Mouse (Mus musculus): Measurements from ENCODE around the gene Vmn1r197. TPM values are rescaled to one million over a fixed set of nuclear protein-coding genes. Genes with fewer than 3 reads are reported as not detected.
"Not testable (repeated sequence)": the region's sequence is repeated elsewhere in the genome, so short reads cannot be mapped to it uniquely, and the experiment has no call there.

Vmn1r197 gene
- polyA plus RNA-seq, 1 experiment from 2014 or later, result not detected

- 77% methylated on average over 3 of the region's 3 CpGs for WGBS
- H3K36me3 ChIP-seq; H3K27ac ChIP-seq; H3K9me3 ChIP-seq; H3K4me2 ChIP-seq; H3K4me1 ChIP-seq (replicated peaks); ATAC-seq (ENCODE audit: insufficient number of reproducible peaks, insufficient read depth, low FRiP score, low TSS enrichment, low read depth); H3K4me3 ChIP-seq (replicated peaks); H3K27me3 ChIP-seq; H3K9ac ChIP-seq (replicated peaks): not testable (repeated sequence)
Observed at GRCm38 (mm10) chr13:22381128-22381527, 56.7 kb downstream of the Vmn1r197 start.

Other genes starting within 250 kb of the Vmn1r197 start
- gene Vmn1r188, start 240.1 kb upstream of the Vmn1r197 start, polyA plus RNA-seq (2016; fragmentation: Nextera tagmentation; extraction: Ambion mirVana), result not detected in 2 replicates
- gene Vmn1r189, start 218.8 kb upstream of the Vmn1r197 start, polyA plus RNA-seq (2016; fragmentation: Nextera tagmentation; extraction: Ambion mirVana), result not detected in 2 replicates
- not detected in 2 replicates for gene Vmn1r191, start 140.6 kb upstream of the Vmn1r197 start, polyA plus RNA-seq (2016; fragmentation: Nextera tagmentation; extraction: Ambion mirVana)
- not detected in 2 replicates for gene Vmn1r192, start 133.4 kb upstream of the Vmn1r197 start, polyA plus RNA-seq (2016; fragmentation: Nextera tagmentation; extraction: Ambion mirVana)
- gene Vmn1r193, start 101.4 kb upstream of the Vmn1r197 start, polyA plus RNA-seq (2016; fragmentation: Nextera tagmentation; extraction: Ambion mirVana), result not detected in 2 replicates
- not detected in 2 replicates for gene Vmn1r194, start 80.4 kb upstream of the Vmn1r197 start, polyA plus RNA-seq (2016; fragmentation: Nextera tagmentation; extraction: Ambion mirVana)
- not detected in 2 replicates for gene Vmn1r195, start 54.1 kb upstream of the Vmn1r197 start, polyA plus RNA-seq (2016; fragmentation: Nextera tagmentation; extraction: Ambion mirVana)
- not detected in 2 replicates for gene Vmn1r196, start 34.7 kb upstream of the Vmn1r197 start, polyA plus RNA-seq (2016; fragmentation: Nextera tagmentation; extraction: Ambion mirVana)
- gene Vmn1r198, start 25.8 kb downstream of the Vmn1r197 start, polyA plus RNA-seq (2016; fragmentation: Nextera tagmentation; extraction: Ambion mirVana), result not detected in 2 replicates
- gene Vmn1r199, start 55.2 kb downstream of the Vmn1r197 start, polyA plus RNA-seq (2016; fragmentation: Nextera tagmentation; extraction: Ambion mirVana), result not detected in 2 replicates
- not detected in 2 replicates for gene Vmn1r200, start 65.8 kb downstream of the Vmn1r197 start, polyA plus RNA-seq (2016; fragmentation: Nextera tagmentation; extraction: Ambion mirVana)
- not detected in 2 replicates for gene Vmn1r201, start 147.3 kb downstream of the Vmn1r197 start, polyA plus RNA-seq (2016; fragmentation: Nextera tagmentation; extraction: Ambion mirVana)
- gene Vmn1r202, start 180.8 kb downstream of the Vmn1r197 start, polyA plus RNA-seq (2016; fragmentation: Nextera tagmentation; extraction: Ambion mirVana), result not detected in 2 replicates
- gene Vmn1r203, start 193.5 kb downstream of the Vmn1r197 start, polyA plus RNA-seq (2016; fragmentation: Nextera tagmentation; extraction: Ambion mirVana), result not detected in 2 replicates
- gene Vmn1r204, start 228.6 kb downstream of the Vmn1r197 start, polyA plus RNA-seq (2016; fragmentation: Nextera tagmentation; extraction: Ambion mirVana), result not detected in 2 replicates

Measured in limb, embryonic 12.5 days (tissue).